Mouse (Mus musculus) hematopoietic stem cell, adult 5-6 weeks (primary cell): ENCODE data around the gene Btbd6. TPM values are rescaled to one million over a fixed set of nuclear protein-coding genes. Genes with fewer than 3 reads are reported as not detected.

Source experiments
- ATAC-seq, 2 experiments: fragments of 125-278 bp in 1 of 2; replicated peaks in 1 of 2; 2 replicates each; pipeline ENCODE4 v1.8.0; 2016 to 2017; ENCODE audit warnings: inconsistent platforms in 2 of 2, mild to moderate bottlenecking in 2 of 2, moderate number of reproducible peaks in 2 of 2, low read depth in 1 of 2, moderate TSS enrichment in 1 of 2; ENCODE audit not compliant: low FRiP score in 2 of 2, poor library complexity in 2 of 2, severe bottlenecking in 2 of 2, insufficient read depth in 1 of 2, low TSS enrichment in 1 of 2
- total RNA-seq: library from RNA; stranded (forward); fragments of 172-1452, 232-1000 nt; gene quantifications from 2 replicates; pipeline ENCODE4 v1.2.3, GENCODE M21; 2017

Gene Btbd6
- total RNA-seq, 1 experiment from 2014 or later = 6.0 TPM

GRCm38 (mm10) chr12:112950761-112951129, 25.5 kb upstream of the Btbd6 start:
- ATAC-seq = no peak

GRCm38 (mm10) chr12:112951150-112951842, 25.0 kb upstream of the Btbd6 start:
- ATAC-seq = no peak

GRCm38 (mm10) chr12:112952433-112952832, 23.8 kb upstream of the Btbd6 start:
- no peak for ATAC-seq

DNA sequence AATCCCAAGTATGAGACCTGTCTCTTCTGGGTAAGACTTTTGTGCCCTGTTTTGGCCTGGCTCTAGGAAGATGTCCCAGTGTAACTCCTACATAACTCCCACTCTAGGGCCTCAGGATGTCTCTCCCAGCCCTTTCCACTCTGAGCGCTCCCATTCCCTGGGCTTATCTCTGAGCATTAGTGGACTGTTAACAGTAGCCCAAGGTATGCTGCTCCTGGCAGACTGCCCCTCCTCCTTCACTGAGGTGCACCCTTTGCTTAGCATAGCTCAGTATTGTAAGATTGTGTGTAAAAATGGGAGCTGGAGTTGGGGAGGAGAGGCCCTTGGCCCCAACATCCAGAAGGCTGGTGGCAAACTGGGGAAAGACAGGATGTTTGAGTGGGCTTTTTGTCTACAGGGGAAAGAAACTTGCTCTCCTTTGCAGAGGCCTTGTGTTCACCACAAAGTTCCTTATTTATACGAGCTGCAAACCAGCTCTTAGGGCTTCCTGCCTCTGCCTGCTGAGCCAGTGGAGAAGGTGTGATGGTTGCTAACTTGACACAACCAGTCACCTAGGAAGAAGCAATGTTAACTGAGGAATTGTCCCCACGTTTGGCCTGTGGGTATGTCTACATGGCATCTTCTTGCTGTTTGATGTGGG, 23.2 kb upstream of the Btbd6 start:
- peak in 1 of 2 experiments; percentile 30; a peak in 1 of 4 replicates for ATAC-seq

DNA sequence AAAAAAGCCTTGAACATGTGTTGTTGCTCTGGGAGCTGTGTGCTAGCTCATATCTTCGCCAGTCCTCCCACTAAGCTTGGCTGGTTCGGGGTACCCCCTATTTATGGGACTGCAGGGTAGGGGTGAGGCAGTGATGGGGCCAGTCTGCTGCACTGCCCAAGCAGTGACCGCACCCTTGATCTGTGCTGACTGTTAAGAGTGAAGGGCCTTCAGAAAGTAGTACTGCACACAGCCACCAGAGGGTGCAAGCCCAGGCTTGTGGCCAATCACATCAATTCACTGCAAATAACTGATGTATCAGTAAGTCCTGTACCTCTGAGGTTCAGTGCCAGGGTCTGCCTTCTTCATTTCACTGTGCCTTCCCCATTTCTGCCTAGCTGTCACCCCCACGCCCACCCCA, 20.5 kb upstream of the Btbd6 start:
- peak; percentile 62; a peak in 3 of 4 replicates for ATAC-seq

GRCm38 (mm10) chr12:112958303-112958702, 18.0 kb upstream of the Btbd6 start:
- ATAC-seq = no peak

DNA sequence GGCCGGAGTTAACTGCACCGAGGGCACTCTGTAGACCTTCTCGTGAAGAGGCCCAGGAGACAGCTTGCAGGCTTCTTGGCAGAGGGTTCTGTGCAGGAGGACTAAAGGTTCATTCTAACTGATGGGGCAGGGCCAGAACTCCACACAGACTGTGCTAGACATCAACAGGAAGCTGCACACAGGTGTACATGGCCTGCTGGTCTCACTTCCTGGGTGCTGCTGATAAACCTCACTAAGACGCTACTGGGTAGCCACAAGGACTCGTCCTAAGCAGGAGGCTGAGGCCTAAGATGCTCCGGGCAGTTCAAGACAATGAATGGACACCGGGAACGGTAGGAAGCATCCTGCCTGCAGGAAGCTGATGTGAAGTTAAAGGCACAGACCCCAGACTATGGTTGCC, 16.9 kb upstream of the Btbd6 start:
- no peak for ATAC-seq

DNA sequence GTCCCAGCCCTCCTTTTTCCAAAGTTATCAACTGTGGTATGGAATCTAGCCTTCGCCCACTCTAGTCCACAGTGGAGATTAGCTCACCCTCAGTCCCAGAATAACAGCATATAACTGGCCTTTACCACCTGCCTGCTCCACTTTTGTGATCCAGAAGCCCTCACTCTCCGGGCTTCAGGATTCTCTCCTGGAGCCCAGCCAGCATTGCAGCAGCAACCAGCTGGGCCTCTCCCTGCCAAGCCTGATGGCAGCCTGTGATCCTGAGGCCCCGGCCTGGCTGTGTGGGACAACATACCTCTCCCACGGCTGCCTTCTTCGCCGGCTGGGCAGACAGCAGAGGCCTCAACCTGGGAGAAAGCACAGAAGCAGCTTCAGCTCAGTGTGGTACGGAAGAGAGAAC, 14.9 kb upstream of the Btbd6 start:
- no peak for ATAC-seq

DNA sequence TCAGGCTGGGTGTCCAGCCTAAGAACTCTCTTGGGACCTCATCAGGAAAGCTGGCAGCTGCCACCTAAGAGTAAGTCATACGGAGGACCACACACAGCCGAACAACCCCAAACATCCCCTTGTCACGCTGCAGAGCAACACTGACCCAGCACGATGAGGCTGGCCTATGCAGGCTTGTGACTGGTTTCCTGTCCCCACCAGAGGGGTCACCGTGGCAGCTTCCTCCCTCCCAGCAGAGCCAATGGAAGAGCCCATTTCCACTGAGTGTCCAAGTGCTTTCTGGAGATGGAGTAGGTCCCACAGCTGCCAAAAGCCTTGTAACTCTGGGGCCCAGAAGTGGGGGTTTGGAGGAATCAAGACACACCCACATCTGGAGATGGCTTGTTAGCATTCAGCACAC, 14.4 kb upstream of the Btbd6 start:
- no peak for ATAC-seq

DNA sequence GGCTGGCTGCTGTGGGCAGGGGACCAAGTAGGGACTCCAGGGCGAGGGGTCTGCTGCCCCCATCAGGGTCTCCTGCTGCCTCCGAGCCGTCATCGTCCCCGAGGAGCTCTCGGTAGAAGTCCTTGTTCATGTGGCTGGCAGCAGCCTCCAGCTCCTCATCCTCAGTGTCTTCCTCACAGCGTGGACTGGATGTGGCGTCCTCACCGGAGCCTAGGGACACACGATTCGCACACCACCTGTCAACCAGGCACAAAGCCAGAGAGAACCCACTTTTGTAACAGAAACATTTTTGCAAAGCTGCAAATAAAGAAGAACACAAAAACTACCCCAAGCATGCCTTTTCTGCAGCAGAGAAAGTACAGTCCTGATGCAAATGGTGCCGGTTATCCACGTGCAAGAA, 10.5 kb upstream of the Btbd6 start:
- no peak for ATAC-seq

DNA sequence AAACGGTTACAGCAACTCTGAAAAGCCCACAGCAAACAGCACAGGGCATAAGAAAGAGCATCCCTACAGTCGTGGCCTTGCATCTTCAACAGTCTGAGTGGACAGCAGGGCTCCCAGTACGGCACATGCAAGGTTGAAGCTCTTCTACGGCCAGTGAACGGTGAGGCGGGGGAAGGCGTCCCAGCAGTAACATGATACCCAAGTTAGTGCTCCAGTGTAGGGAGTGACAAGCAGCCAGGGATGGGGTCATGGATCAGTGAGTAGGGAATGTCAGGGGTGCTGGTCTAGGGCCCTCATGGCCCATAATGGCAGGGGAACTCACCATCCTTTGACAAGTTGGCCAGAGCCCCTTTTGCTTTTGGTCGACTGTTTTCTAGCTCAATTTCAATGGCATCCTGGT, 7.3 kb upstream of the Btbd6 start:
- no peak for ATAC-seq

GRCm38 (mm10) chr12:112969616-112970015, 6.7 kb upstream of the Btbd6 start:
- ATAC-seq = no peak

- no peak for ATAC-seq
Observed at GRCm38 (mm10) chr12:112974736-112975135, 1.5 kb upstream of the Btbd6 start.

- ATAC-seq = no peak
Observed at GRCm38 (mm10) chr12:112977156-112977555, 874 bp downstream of the Btbd6 start.

DNA sequence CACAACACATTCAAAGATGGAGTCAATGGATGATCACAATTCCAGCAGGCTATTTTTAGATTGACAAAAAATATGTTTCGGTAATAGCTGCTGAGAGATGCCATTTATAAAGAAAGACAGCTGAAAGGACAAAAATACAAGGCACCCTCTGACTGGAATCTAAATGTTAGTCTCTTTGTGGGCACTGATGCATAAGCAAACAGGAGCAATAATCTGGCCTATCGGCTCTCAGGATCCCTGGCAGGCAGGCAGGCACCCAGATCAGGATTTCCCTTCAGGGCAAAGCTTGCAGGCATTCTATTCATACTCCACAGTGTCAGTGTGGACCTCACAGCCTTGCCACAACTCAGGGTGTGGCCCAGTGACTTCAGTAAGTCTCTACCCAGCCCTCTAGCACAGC, 5.7 kb downstream of the Btbd6 start:
- ATAC-seq = no peak

- peak; percentile 41 to 56; a peak in 2 of 4 replicates for ATAC-seq
Observed at GRCm38 (mm10) chr12:112985346-112985745, 9.1 kb downstream of the Btbd6 start.

DNA sequence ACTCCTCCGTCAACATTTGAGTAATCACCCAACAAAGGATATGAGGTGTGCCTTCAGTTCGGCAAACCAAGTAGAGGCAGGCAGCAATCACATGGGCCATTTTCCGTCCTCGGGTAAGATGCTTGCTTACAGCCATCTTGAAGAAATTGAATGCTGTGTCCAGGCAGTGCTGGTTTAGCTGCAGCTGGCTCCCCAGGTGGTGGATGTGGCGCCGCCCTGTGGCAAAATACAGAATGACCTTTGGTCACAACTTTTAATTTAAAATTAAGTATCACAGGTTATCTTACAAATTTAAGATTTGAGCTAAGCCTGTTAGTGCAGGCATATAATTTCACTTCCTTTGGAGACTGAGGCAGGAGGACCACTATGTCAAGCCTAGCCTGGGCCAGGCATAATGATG, 11.6 kb downstream of the Btbd6 start:
- peak in 1 of 2 experiments; percentile 49; a peak in 2 of 4 replicates for ATAC-seq

DNA sequence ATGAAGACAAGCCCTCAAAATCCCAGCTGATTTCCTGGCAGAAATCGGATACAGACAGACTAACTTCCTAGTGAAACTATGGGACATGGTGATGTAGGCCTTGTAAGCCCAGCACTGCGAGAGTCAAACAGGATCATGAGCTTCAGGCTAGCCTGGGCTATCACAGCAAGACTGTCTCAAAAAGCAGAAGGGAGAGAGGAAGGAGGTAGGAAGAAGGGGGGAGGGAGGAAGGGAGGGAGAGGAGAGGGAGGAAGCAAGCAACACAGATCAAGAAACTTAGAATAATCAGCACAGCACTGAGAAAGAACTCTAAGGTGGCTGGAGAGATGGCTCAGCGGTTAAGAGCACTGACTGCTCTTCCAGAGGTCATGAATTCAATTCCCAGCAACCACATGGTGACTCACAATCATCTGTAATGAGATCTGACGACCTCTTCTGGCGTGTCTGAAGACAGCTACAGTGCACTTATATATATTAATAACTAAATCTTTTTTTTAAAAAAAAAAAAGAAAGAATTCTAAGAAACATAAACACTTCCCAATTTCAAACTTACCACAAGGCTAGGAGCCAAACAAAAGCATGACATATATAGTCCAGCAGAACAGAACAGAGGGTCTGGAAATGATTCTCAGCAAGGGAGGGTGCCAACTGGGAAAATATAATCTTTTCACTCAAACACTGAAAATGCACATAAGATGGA, 14.6 kb downstream of the Btbd6 start:
- ATAC-seq = no peak
